Mouse (Mus musculus) left cerebral cortex, adult 2 months (tissue): ENCODE data around the gene Klhl29. TPM values are rescaled to one million over a fixed set of nuclear protein-coding genes. Genes with fewer than 3 reads are reported as not detected.
A peak's percentile ranks its signal among the peaks of the same experiment; 100 is the strongest.

Experiments used
- DNase-seq, 2 experiments: peaks; one replicate each; pipeline ENCODE4 v3.0.0; 2021 to 2022; ENCODE audit warnings: low spot score in 2 of 2, mixed read lengths in 1 of 2; ENCODE audit errors: extremely low spot score in 1 of 2
- H3K27ac ChIP-seq: fragments of 200-600 bp; 2 replicates; pipeline ENCODE4 v1.8.1; 2022
- H3K4me3 ChIP-seq: fragments of 200-600 bp; 2 replicates; pipeline ENCODE4 v1.8.1; 2022
- CTCF ChIP-seq: fragments of 200-600 bp; IDR thresholded peaks from 2 replicates; pipeline ENCODE4 v1.8.1; 2022; ENCODE audit warnings: antibody characterized with exemption, mild to moderate bottlenecking, moderate library complexity
- intact Hi-C: fragments of 180-260 bp; cut with DNase I; formaldehyde crosslinking; loops from one replicate; pipeline ENCODE4 v1.15.1; 2025
- total RNA-seq, 2 experiments: library from RNA; stranded (reverse); gene quantifications; 2 replicates each; pipeline ENCODE4 v1.2.3; 2021

Klhl29 gene
- total RNA-seq, 2 experiments from 2014 or later: 43.2 to 44.3 TPM

- DNase-seq: no peak
- Histone ChIP-seq H3K27ac (peak overlapping the region; percentile 45), H3K4me3 (no peak overlapping the region)
- TF ChIP-seq CTCF: no peak
- intact Hi-C loops: no loop called here
Observed at GRCm38 (mm10) chr12:5125907-5126306, 249.6 kb downstream of the Klhl29 start.

GRCm38 (mm10) chr12:5122972-5123371 lies 252.5 kb downstream of the Klhl29 start:
- DNase-seq: no peak
- TF ChIP-seq CTCF: no peak; the same call in 1 of the 2 replicates
- no peak overlapping the region for H3K4me3 ChIP-seq
- intact Hi-C loops: no loop called here
- H3K27ac ChIP-seq: peak overlapping the region; percentile 80

GRCm38 (mm10) chr12:5120249-5120648 lies 255.2 kb downstream of the Klhl29 start:
- no peak for TF ChIP-seq CTCF
- H3K4me3 ChIP-seq: peak overlapping the region; percentile 38
- DNase-seq: no peak
- H3K27ac ChIP-seq: peak overlapping the region; percentile 85
- intact Hi-C loops: no loop called here

GRCm38 (mm10) chr12:5119726-5120125 lies 255.8 kb downstream of the Klhl29 start:
- Histone ChIP-seq H3K27ac (peak overlapping the region; percentile 85), H3K4me3 (peak overlapping the region; percentile 38)
- DNase-seq: peak; percentile 94
- no peak; the same call in 1 of the 2 replicates for TF ChIP-seq CTCF
- intact Hi-C loops: no loop called here

- peak overlapping the region; percentile 38 for H3K4me3 ChIP-seq
- no peak for TF ChIP-seq CTCF
- DNase-seq: no peak
- intact Hi-C loops: no loop called here
- H3K27ac ChIP-seq: peak overlapping the region; percentile 85
Observed at GRCm38 (mm10) chr12:5119286-5119685, 256.2 kb downstream of the Klhl29 start.

- intact Hi-C loops: no loop called here
- no peak for DNase-seq
- no peak for TF ChIP-seq CTCF
- no peak overlapping the region for H3K4me3 ChIP-seq
- H3K27ac ChIP-seq: no peak overlapping the region
Observed at GRCm38 (mm10) chr12:5116605-5117004, 258.9 kb downstream of the Klhl29 start.

GRCm38 (mm10) chr12:5114631-5115030 lies 260.9 kb downstream of the Klhl29 start:
- intact Hi-C loops: no loop called here
- Histone ChIP-seq H3K4me3 (no peak overlapping the region), H3K27ac (no peak overlapping the region)
- DNase-seq: no peak
- no peak for TF ChIP-seq CTCF

- no peak for TF ChIP-seq CTCF
- DNase-seq: no peak
- intact Hi-C loops: no loop called here
Observed at GRCm38 (mm10) chr12:5111343-5111742, 264.1 kb downstream of the Klhl29 start.

GRCm38 (mm10) chr12:5108613-5109012 lies 266.9 kb downstream of the Klhl29 start:
- no peak overlapping the region for H3K27ac ChIP-seq
- intact Hi-C loops: no loop called here
- H3K4me3 ChIP-seq: no peak overlapping the region
- no peak for DNase-seq
- TF ChIP-seq CTCF: no peak

More at GRCm38 (mm10) chr12:5111343-5111742, 264.1 kb downstream of the Klhl29 start:
- Histone ChIP-seq H3K27ac (no peak overlapping the region), H3K4me3 (no peak overlapping the region)

GRCm38 (mm10) chr12:5107795-5108194 lies 267.7 kb downstream of the Klhl29 start:
- no peak for DNase-seq
- TF ChIP-seq CTCF: no peak
- no peak overlapping the region for H3K27ac ChIP-seq
- intact Hi-C loops: no loop called here
- no peak overlapping the region for H3K4me3 ChIP-seq

- Histone ChIP-seq H3K4me3 (no peak overlapping the region), H3K27ac (no peak overlapping the region)
- no peak for TF ChIP-seq CTCF
- intact Hi-C loops: no loop called here
- DNase-seq: no peak
Observed at GRCm38 (mm10) chr12:5104422-5105052, 270.9 kb downstream of the Klhl29 start.

- H3K4me3 ChIP-seq: no peak overlapping the region
- H3K27ac ChIP-seq: no peak overlapping the region
- DNase-seq: no peak
- intact Hi-C loops: no loop called here
- TF ChIP-seq CTCF: no peak
Observed at GRCm38 (mm10) chr12:5101411-5102024, 274.0 kb downstream of the Klhl29 start.

- no peak overlapping the region for H3K27ac ChIP-seq
- H3K4me3 ChIP-seq: no peak overlapping the region
- intact Hi-C loops: no loop called here
- TF ChIP-seq CTCF: peak; percentile 47
- no peak for DNase-seq
Observed at GRCm38 (mm10) chr12:5099572-5099971, 275.9 kb downstream of the Klhl29 start.
